Mouse (Mus musculus) forebrain, embryonic 13.5 days (tissue): ENCODE results near the gene Clk2. TPM values are rescaled to one million over a fixed set of nuclear protein-coding genes. Genes with fewer than 3 reads are reported as not detected.

Experiments used
- ATAC-seq: fragments of 200-750 bp; cut with Nextera tagmentation; 2 replicates; pipeline ENCODE4 v1.8.0; 2017
- H3K27ac ChIP-seq: fragments of 300-500 bp; sonication (generic); 2 replicates; pipeline ENCODE4 v1.5.1; 2015; ENCODE audit warnings: inconsistent platforms, mild to moderate bottlenecking, moderate library complexity
- H3K27me3 ChIP-seq: fragments of 300-500 bp; sonication (generic); 2 replicates; pipeline ENCODE4 v1.6.1; 2015; ENCODE audit warnings: mild to moderate bottlenecking, inconsistent platforms
- H3K36me3 ChIP-seq: fragments of 300-500 bp; sonication (generic); 2 replicates; pipeline ENCODE4 v1.6.1; 2015; ENCODE audit warnings: mild to moderate bottlenecking, inconsistent platforms; ENCODE audit not compliant: poor library complexity, severe bottlenecking
- H3K4me1 ChIP-seq: fragments of 300-500 bp; sonication (generic); 2 replicates; pipeline ENCODE4 v1.6.1; 2015; ENCODE audit warnings: inconsistent platforms
- H3K4me2 ChIP-seq: fragments of 300-500 bp; sonication (generic); 2 replicates; pipeline ENCODE4 v1.6.1; 2015; ENCODE audit warnings: inconsistent platforms, mild to moderate bottlenecking, moderate library complexity
- H3K4me3 ChIP-seq: fragments of 300-500 bp; sonication (generic); 2 replicates; pipeline ENCODE4 v1.5.1; 2015; ENCODE audit warnings: mild to moderate bottlenecking, inconsistent platforms
- H3K9ac ChIP-seq: fragments of 300-500 bp; sonication (generic); 2 replicates; pipeline ENCODE4 v1.6.1; 2015; ENCODE audit warnings: mild to moderate bottlenecking, inconsistent platforms
- H3K9me3 ChIP-seq: fragments of 300-500 bp; sonication (generic); replicated peaks from 2 replicates; pipeline ENCODE4 v1.6.1; 2016; ENCODE audit warnings: inconsistent platforms
- WGBS: fragments of 180-500 bp; shearing (Covaris S2); methylation state at CpG from one replicate; pipeline ENCODE4 v1.1.7; 2015; 5-methylcytosine and 5-hydroxymethylcytosine counted together
- polyA plus RNA-seq: library from polyadenylated mRNA; unstranded; fragments of >200 nt; fragmentation: Nextera tagmentation; extraction: Ambion mirVana; gene quantifications from 2 replicates; pipeline ENCODE4 v1.2.1, GENCODE M21; 2015

Gene Clk2
- polyA plus RNA-seq, 1 experiment from 2014 or later, result 25.0 TPM

GRCm38 (mm10) chr3:89161786-89162185 is 2.8 kb upstream of the Clk2 start:
- no peak for ATAC-seq
- Histone ChIP-seq H3K4me3 (no peak overlapping the region), H3K27me3 (no peaks in the 10 kb centered on the region), H3K27ac (no peak overlapping the region), H3K4me1 (peaks cover 44% of the 10 kb centered on the region), H3K9me3 (no peaks in the 10 kb centered on the region), H3K9ac (no peak overlapping the region), H3K36me3 (peaks cover 1% of the 10 kb centered on the region; the same call in 1 of the 2 replicates), H3K4me2 (no peak overlapping the region)
- WGBS, result 82% methylated on average over 4 of the region's 4 CpGs

DNA sequence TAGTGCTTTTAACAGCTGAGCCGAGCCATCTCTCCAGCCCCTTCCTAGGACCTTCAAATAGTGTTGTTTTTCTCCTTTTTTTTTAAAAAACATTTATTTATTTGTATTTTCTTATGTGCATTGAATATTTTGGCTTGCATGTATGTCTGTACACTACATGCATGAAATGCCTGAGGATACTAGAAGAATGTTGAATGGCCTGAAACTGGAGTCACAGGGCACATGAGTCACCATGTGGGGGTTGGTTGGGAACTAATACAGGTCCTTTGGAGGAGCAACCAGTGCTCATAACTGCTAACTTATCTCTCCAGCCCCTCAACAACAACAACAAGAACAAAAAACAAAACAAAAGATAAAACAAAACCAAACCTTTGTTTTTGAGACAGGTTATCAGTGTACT is 1.5 kb upstream of the Clk2 start:
- no peak for ATAC-seq
- peaks cover 44% of the 10 kb centered on the region for H3K4me1 ChIP-seq
- H3K4me2 ChIP-seq, result no peak overlapping the region
- 88% methylated on average over 1 of the region's 1 CpGs for WGBS
- no peak overlapping the region for H3K4me3 ChIP-seq
- H3K27me3 ChIP-seq, result no peaks in the 10 kb centered on the region
- H3K27ac ChIP-seq, result no peak overlapping the region
- H3K9me3 ChIP-seq, result no peaks in the 10 kb centered on the region
- H3K36me3 ChIP-seq, result peaks cover 14% of the 10 kb centered on the region
- no peak overlapping the region for H3K9ac ChIP-seq

- peak overlapping the region; percentile 66 for H3K4me2 ChIP-seq
- H3K4me1 ChIP-seq, result peaks cover 38% of the 10 kb centered on the region
- 83% methylated on average over 5 of the region's 5 CpGs for WGBS
- H3K27ac ChIP-seq, result no peak overlapping the region
- H3K9ac ChIP-seq, result peak overlapping the region; percentile 88
- no peaks in the 10 kb centered on the region for H3K27me3 ChIP-seq
- H3K36me3 ChIP-seq, result peaks cover 20% of the 10 kb centered on the region
- peak overlapping the region; percentile 88 for H3K4me3 ChIP-seq
- no peak for ATAC-seq
- no peaks in the 10 kb centered on the region for H3K9me3 ChIP-seq
These were observed 851 bp upstream of the Clk2 start for GRCm38 (mm10) chr3:89163643-89164245.

GRCm38 (mm10) chr3:89165268-89165870 is 774 bp downstream of the Clk2 start:
- Histone ChIP-seq H3K27me3 (no peaks in the 10 kb centered on the region), H3K27ac (peak overlapping the region; percentile 93), H3K9me3 (no peaks in the 10 kb centered on the region), H3K36me3 (peaks cover 36% of the 10 kb centered on the region), H3K9ac (peak overlapping the region; percentile 88), H3K4me3 (peak overlapping the region; percentile 88), H3K4me1 (peaks cover 28% of the 10 kb centered on the region), H3K4me2 (peak overlapping the region; percentile 66)
- ATAC-seq, result no peak
- 26% methylated on average over 12 of the region's 12 CpGs for WGBS

- Histone ChIP-seq H3K9me3 (no peaks in the 10 kb centered on the region), H3K36me3 (peaks cover 50% of the 10 kb centered on the region), H3K27ac (no peak overlapping the region), H3K4me3 (no peak overlapping the region), H3K27me3 (no peaks in the 10 kb centered on the region), H3K4me1 (peaks cover 28% of the 10 kb centered on the region), H3K9ac (0 out of 2 replicates have a peak overlapping the region, but pooled peaks have one; percentile 21), H3K4me2 (no peak overlapping the region)
- no peak for ATAC-seq
- WGBS, result 96% methylated on average over 19 of the region's 19 CpGs
These were observed 2.4 kb downstream of the Clk2 start for GRCm38 (mm10) chr3:89166945-89167344.

DNA sequence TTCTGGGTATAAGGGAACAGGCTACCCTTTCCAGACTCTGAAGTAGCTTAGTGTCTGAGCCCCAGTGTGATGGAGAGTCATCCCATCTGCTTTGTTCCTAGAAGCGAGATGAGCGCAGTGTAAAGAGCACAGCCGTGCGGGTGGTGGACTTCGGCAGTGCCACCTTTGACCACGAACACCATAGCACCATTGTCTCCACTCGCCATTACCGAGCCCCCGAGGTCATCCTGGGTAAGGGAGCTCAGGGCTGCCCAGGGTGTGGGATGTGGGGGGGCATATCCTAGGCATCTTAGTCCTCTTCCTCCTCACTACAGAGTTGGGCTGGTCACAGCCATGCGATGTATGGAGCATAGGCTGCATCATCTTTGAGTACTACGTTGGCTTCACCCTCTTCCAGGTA is 10.2 kb downstream of the Clk2 start:
- WGBS, result 96% methylated on average over 11 of the region's 11 CpGs
- Histone ChIP-seq H3K9ac (no peak overlapping the region), H3K4me3 (no peak overlapping the region), H3K9me3 (no peaks in the 10 kb centered on the region), H3K27me3 (no peaks in the 10 kb centered on the region), H3K4me1 (peaks cover 16% of the 10 kb centered on the region), H3K4me2 (no peak overlapping the region), H3K27ac (no peak overlapping the region), H3K36me3 (peaks cover 77% of the 10 kb centered on the region)
- no peak for ATAC-seq

- Histone ChIP-seq H3K36me3 (peaks cover 77% of the 10 kb centered on the region), H3K9me3 (no peaks in the 10 kb centered on the region), H3K27me3 (no peaks in the 10 kb centered on the region), H3K4me3 (no peak overlapping the region), H3K9ac (no peak overlapping the region), H3K27ac (no peak overlapping the region), H3K4me2 (no peak overlapping the region), H3K4me1 (peaks cover 16% of the 10 kb centered on the region)
- 93% methylated on average over 10 of the region's 10 CpGs for WGBS
- no peak for ATAC-seq
These were observed 10.9 kb downstream of the Clk2 start for GRCm38 (mm10) chr3:89175544-89175943.

DNA sequence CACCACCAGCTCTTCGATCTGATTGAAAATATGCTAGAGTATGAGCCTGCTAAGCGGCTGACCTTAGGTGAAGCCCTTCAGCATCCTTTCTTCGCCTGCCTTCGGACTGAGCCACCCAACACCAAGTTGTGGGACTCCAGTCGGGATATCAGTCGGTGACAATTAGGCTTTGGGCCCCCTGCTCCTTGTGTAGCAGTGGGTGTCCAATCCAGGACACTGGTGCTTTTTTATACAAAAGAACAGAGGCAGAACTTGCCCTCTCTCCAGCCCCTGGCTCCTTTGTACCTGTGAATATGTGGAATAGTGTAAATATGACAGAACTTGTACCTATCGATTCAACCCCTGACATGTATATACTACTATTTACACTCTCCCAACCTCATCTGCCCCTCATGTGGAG is 11.8 kb downstream of the Clk2 start:
- Histone ChIP-seq H3K4me2 (no peak overlapping the region), H3K36me3 (peaks cover 78% of the 10 kb centered on the region), H3K4me1 (peaks cover 16% of the 10 kb centered on the region), H3K27me3 (no peaks in the 10 kb centered on the region), H3K9ac (no peak overlapping the region), H3K4me3 (no peak overlapping the region), H3K27ac (no peak overlapping the region), H3K9me3 (no peaks in the 10 kb centered on the region)
- 82% methylated on average over 7 of the region's 7 CpGs for WGBS
- peak; percentile 6; the same call in 1 of the 2 replicates for ATAC-seq

- peaks cover 78% of the 10 kb centered on the region for H3K36me3 ChIP-seq
- ATAC-seq, result peak; percentile 98
- peak within 1 kb of the TSS; percentile 71 for H3K4me3 ChIP-seq
These were observed 12.9 kb downstream of the Clk2 start, which contains the start of gene Scamp3 for GRCm38 (mm10) chr3:89177242-89178106. TSS of gene Scamp3 (plus strand) at chr3:89177473.

DNA sequence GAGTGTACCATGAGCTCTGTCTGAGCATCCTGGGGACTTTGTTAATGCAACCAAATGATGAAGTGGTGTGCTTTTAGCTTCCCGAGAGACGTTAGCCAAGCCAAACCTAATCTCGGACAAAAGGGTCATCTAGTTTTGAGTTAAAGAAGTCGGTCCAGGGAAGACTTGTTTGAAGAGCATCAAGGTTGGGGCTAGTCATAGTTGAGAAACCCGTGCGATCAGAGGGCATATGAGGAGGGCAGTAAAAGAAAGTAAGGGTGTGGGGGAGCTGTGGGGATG is 13.5 kb downstream of the Clk2 start:
- peaks cover 75% of the 10 kb centered on the region for H3K36me3 ChIP-seq

More at GRCm38 (mm10) chr3:89177242-89178106, 12.9 kb downstream of the Clk2 start, which contains the start of gene Scamp3:
- H3K27me3 ChIP-seq, result no peaks in the 10 kb centered on the region
- H3K4me2 ChIP-seq, result peak within 1 kb of the TSS; percentile 97
- H3K4me1 ChIP-seq, result peaks cover 18% of the 10 kb centered on the region
- H3K9ac ChIP-seq, result peak within 1 kb of the TSS; percentile 83
- H3K27ac ChIP-seq, result 0 out of 2 replicates have a peak within 1 kb of the TSS, but pooled peaks have one; percentile 28
- H3K9me3 ChIP-seq, result no peaks in the 10 kb centered on the region
- under 1% methylated on average over 43 of the region's 43 CpGs for WGBS

DNA sequence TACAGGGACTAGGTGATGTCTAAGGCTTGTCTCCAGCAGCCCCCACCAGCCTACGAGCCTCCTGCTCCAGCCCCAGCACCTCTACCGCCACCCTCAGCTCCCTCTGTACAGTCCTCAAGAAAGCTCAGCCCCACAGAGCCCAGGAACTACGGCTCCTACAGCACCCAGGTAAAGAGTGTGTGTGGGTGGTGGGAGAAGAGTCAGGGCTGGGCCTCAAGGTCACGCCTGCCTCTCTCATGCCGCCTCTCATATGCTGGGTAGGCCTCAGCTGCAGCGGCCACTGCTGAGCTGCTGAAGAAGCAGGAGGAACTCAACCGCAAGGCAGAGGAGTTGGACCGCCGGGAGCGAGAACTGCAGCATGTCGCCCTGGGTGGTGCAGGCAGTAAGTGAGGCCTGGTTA is 14.5 kb downstream of the Clk2 start:
- H3K9me3 ChIP-seq, result no peaks in the 10 kb centered on the region
- H3K4me3 ChIP-seq, result 0 out of 2 replicates have a peak overlapping the region, but pooled peaks have one; percentile 71
- H3K27ac ChIP-seq, result no peak overlapping the region
- no peaks in the 10 kb centered on the region for H3K27me3 ChIP-seq
- peaks cover 65% of the 10 kb centered on the region for H3K36me3 ChIP-seq
- peaks cover 30% of the 10 kb centered on the region for H3K4me1 ChIP-seq
- no peak overlapping the region for H3K9ac ChIP-seq
- WGBS, result 95% methylated on average over 11 of the region's 11 CpGs
- no peak for ATAC-seq
- peak overlapping the region; percentile 97; the same call in 1 of the 2 replicates for H3K4me2 ChIP-seq

More for the DNA sequence above, 13.5 kb downstream of the Clk2 start:
- Histone ChIP-seq H3K4me2 (peak overlapping the region; percentile 97), H3K9ac (peak overlapping the region; percentile 83), H3K9me3 (no peaks in the 10 kb centered on the region), H3K4me3 (peak overlapping the region; percentile 71), H3K4me1 (peaks cover 21% of the 10 kb centered on the region), H3K27me3 (no peaks in the 10 kb centered on the region), H3K27ac (0 out of 2 replicates have a peak overlapping the region, but pooled peaks have one; percentile 28)
- WGBS, result 9% methylated on average over 6 of the region's 6 CpGs
- ATAC-seq, result no peak
